Mouse (Mus musculus): ENCODE results near the gene Crim1. TPM values are rescaled to one million over a fixed set of nuclear protein-coding genes. Genes with fewer than 3 reads are reported as not detected.

Gene Crim1
- polyA plus RNA-seq (2015; fragmentation: Nextera tagmentation; extraction: Ambion mirVana) = 8.4 TPM in 2 replicates

GRCm38 (mm10) chr17:78199626-78200560 is at the start of gene Crim1:
Gene Crim1, plus strand, starts transcription at chr17:78200248.
- DNase-seq (ENCODE audit: low spot score) = peak; percentile 84
- H3K27ac ChIP-seq = peak within 1 kb of the TSS; percentile 93
- H3K9ac ChIP-seq (ENCODE audit: low read depth, low read length) = peak within 1 kb of the TSS; percentile 84
- H3K4me2 ChIP-seq (ENCODE audit: low read length) = peak within 1 kb of the TSS; percentile 99
- H3K4me1 ChIP-seq (replicated peaks; ENCODE audit: insufficient read depth, low read length) = peaks cover 19% of the 10 kb centered on the region
- under 1% methylated on average over 73 of the region's 90 CpGs for WGBS
- peak; percentile 77 for ATAC-seq (replicated peaks; ENCODE audit: low FRiP score, low read depth)
- H3K36me3 ChIP-seq (ENCODE audit: insufficient read depth, low read length) = no peaks in the 10 kb centered on the region
- H3K9me3 ChIP-seq (replicated peaks; ENCODE audit: low read length) = no peaks in the 10 kb centered on the region
- H3K4me3 ChIP-seq (replicated peaks; ENCODE audit: low read depth, low read length) = peak within 1 kb of the TSS; percentile 94
- TF ChIP-seq CTCF (IDR thresholded peaks at IDR 0.05; ENCODE audit: low read depth) = no peak
- no peaks in the 10 kb centered on the region for H3K27me3 ChIP-seq (ENCODE audit: insufficient read depth, low read length)

GRCm38 (mm10) chr17:78151479-78152282 is 48.4 kb upstream of the Crim1 start:
- no peak for TF ChIP-seq CTCF (IDR thresholded peaks at IDR 0.05; ENCODE audit: low read depth)
- Histone ChIP-seq H3K9ac (ENCODE audit: low read depth, low read length) (no peak overlapping the region), H3K4me3 (replicated peaks; ENCODE audit: low read depth, low read length) (no peak overlapping the region), H3K9me3 (replicated peaks; ENCODE audit: low read length) (no peaks in the 10 kb centered on the region), H3K4me1 (replicated peaks; ENCODE audit: insufficient read depth, low read length) (no peaks in the 10 kb centered on the region), H3K27me3 (ENCODE audit: insufficient read depth, low read length) (no peaks in the 10 kb centered on the region), H3K4me2 (ENCODE audit: low read length) (no peak overlapping the region), H3K27ac (no peak overlapping the region), H3K36me3 (ENCODE audit: insufficient read depth, low read length) (no peaks in the 10 kb centered on the region)
- DNase-seq (ENCODE audit: low spot score) (no peak), ATAC-seq (replicated peaks; ENCODE audit: low FRiP score, low read depth) (no peak)
- WGBS = 84% methylated on average over 13 of the region's 13 CpGs

DNA sequence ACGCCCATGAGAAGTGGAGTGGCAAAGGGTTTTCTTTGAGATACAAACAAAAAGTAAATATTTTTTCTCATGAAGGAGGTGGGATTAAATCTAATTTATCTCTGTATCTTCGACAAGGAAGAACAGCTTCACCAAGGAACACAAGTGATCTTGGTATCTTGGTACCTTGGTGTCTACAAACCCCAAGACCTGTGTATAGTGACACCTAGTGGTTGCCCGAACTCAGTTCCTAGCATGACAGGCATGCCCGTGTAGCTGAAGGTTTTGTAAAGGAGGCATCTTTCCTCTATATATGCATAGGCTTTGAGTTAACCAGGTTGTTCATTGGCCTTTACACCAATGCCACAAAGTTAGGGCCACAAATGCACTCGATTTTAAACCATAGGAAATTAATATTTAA is 36.8 kb upstream of the Crim1 start:
- no peak; the same call in 1 of the 2 replicates for ATAC-seq (replicated peaks; ENCODE audit: low FRiP score, low read depth)
- peak; percentile 77 for DNase-seq (ENCODE audit: low spot score)
- Histone ChIP-seq H3K36me3 (ENCODE audit: insufficient read depth, low read length) (no peaks in the 10 kb centered on the region), H3K27me3 (ENCODE audit: insufficient read depth, low read length) (no peaks in the 10 kb centered on the region), H3K9ac (ENCODE audit: low read depth, low read length) (no peak overlapping the region), H3K4me1 (replicated peaks; ENCODE audit: insufficient read depth, low read length) (no peaks in the 10 kb centered on the region), H3K4me2 (ENCODE audit: low read length) (no peak overlapping the region), H3K9me3 (replicated peaks; ENCODE audit: low read length) (no peaks in the 10 kb centered on the region), H3K4me3 (replicated peaks; ENCODE audit: low read depth, low read length) (no peak overlapping the region), H3K27ac (no peak overlapping the region)
- peak; percentile 85 for TF ChIP-seq CTCF (IDR thresholded peaks at IDR 0.05; ENCODE audit: low read depth)
- WGBS = 26% methylated on average over 5 of the region's 5 CpGs

GRCm38 (mm10) chr17:78163724-78164236 is 36.3 kb upstream of the Crim1 start:
- no peaks in the 10 kb centered on the region for H3K36me3 ChIP-seq (ENCODE audit: insufficient read depth, low read length)
- H3K4me2 ChIP-seq (ENCODE audit: low read length) = no peak overlapping the region
- no peak overlapping the region for H3K9ac ChIP-seq (ENCODE audit: low read depth, low read length)
- ATAC-seq (replicated peaks; ENCODE audit: low FRiP score, low read depth) (no peak), DNase-seq (ENCODE audit: low spot score) (no peak)
- H3K4me1 ChIP-seq (replicated peaks; ENCODE audit: insufficient read depth, low read length) = no peaks in the 10 kb centered on the region
- H3K27me3 ChIP-seq (ENCODE audit: insufficient read depth, low read length) = no peaks in the 10 kb centered on the region
- TF ChIP-seq CTCF (IDR thresholded peaks at IDR 0.05; ENCODE audit: low read depth) = no peak
- H3K9me3 ChIP-seq (replicated peaks; ENCODE audit: low read length) = no peaks in the 10 kb centered on the region
- 78% methylated on average over 10 of the region's 10 CpGs for WGBS
- no peak overlapping the region for H3K4me3 ChIP-seq (replicated peaks; ENCODE audit: low read depth, low read length)
- H3K27ac ChIP-seq = no peak overlapping the region

GRCm38 (mm10) chr17:78165855-78166254 is 34.2 kb upstream of the Crim1 start:
- Histone ChIP-seq H3K4me2 (ENCODE audit: low read length) (no peak overlapping the region), H3K36me3 (ENCODE audit: insufficient read depth, low read length) (no peaks in the 10 kb centered on the region), H3K9ac (ENCODE audit: low read depth, low read length) (no peak overlapping the region), H3K4me1 (replicated peaks; ENCODE audit: insufficient read depth, low read length) (no peaks in the 10 kb centered on the region), H3K4me3 (replicated peaks; ENCODE audit: low read depth, low read length) (no peak overlapping the region), H3K27ac (no peak overlapping the region), H3K27me3 (ENCODE audit: insufficient read depth, low read length) (no peaks in the 10 kb centered on the region), H3K9me3 (replicated peaks; ENCODE audit: low read length) (no peaks in the 10 kb centered on the region)
- ATAC-seq (replicated peaks; ENCODE audit: low FRiP score, low read depth) (no peak), DNase-seq (ENCODE audit: low spot score) (no peak)
- no peak for TF ChIP-seq CTCF (IDR thresholded peaks at IDR 0.05; ENCODE audit: low read depth)

DNA sequence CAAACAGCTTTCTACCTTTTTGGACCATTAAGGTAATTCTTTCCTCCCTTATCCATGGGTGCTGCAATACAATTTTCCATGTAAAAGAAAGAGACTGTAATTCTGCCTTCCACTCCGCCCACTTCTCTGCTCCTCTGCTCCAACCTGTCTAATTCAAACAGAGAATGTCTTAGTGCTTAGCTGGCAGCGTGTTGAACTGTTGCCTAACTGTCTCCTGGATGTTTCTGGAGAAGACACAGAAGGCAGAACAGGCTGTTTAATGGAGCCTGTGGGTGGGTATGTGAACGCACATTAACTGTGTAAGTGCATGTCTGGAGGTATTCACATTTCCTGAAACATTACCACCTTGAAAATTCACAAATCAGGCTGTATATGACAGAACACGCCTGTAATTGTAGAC is 33.5 kb upstream of the Crim1 start:
- 76% methylated on average over 4 of the region's 4 CpGs for WGBS
- no peak overlapping the region for H3K9ac ChIP-seq (ENCODE audit: low read depth, low read length)
- no peaks in the 10 kb centered on the region for H3K36me3 ChIP-seq (ENCODE audit: insufficient read depth, low read length)
- H3K27me3 ChIP-seq (ENCODE audit: insufficient read depth, low read length) = no peaks in the 10 kb centered on the region
- H3K4me2 ChIP-seq (ENCODE audit: low read length) = no peak overlapping the region
- H3K4me1 ChIP-seq (replicated peaks; ENCODE audit: insufficient read depth, low read length) = no peaks in the 10 kb centered on the region
- no peaks in the 10 kb centered on the region for H3K9me3 ChIP-seq (replicated peaks; ENCODE audit: low read length)
- no peak overlapping the region for H3K4me3 ChIP-seq (replicated peaks; ENCODE audit: low read depth, low read length)
- ATAC-seq (replicated peaks; ENCODE audit: low FRiP score, low read depth) (no peak), DNase-seq (ENCODE audit: low spot score) (no peak)
- no peak for TF ChIP-seq CTCF (IDR thresholded peaks at IDR 0.05; ENCODE audit: low read depth)
- no peak overlapping the region for H3K27ac ChIP-seq

Measured in kidney, postnatal 0 days (tissue).